Mouse (Mus musculus) embryonic fibroblast, embryonic 13.5 days (primary cell): Measurements from ENCODE around the gene Palmd.

Experiments
- CTCF ChIP-seq: IDR thresholded peaks from 2 replicates; pipeline ENCODE4 v1.5.1; 2011; ENCODE audit warnings: mild to moderate bottlenecking, control low read depth, low read length, moderate library complexity, borderline replicate concordance; ENCODE audit not compliant: insufficient read depth
- POLR2A ChIP-seq: IDR thresholded peaks from 2 replicates; pipeline ENCODE4 v1.6.1; 2011; ENCODE audit warnings: low read depth, mild to moderate bottlenecking, control low read depth, low read length, moderate library complexity

DNA sequence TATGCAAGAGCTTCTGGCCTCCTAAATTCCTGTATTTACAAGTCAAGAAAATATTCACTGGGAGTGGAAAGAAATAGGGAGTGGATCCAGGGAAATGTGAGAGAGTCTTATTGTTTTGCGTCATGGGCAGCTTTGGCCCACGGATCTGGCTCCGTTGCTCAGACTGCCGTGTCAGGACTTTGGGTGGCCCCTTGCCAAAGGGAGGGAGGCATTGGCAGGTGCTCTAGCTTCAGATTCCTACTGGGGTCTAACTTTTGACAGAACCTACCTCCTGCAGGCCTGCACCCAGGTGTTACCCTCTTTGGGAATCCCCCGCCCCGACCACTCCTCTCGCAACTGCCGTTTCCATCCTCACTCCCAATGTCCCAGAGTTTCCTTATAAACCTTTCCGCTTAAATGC lies 4.4 kb downstream of the Palmd start:
- no peak for TF ChIP-seq POLR2A
- TF ChIP-seq CTCF: no peak
